Mouse (Mus musculus) spleen, postnatal 10 days (tissue): ENCODE results near the gene Rab11a.

Experiments used
- DNase-seq, 2 experiments: peaks; one replicate each; pipeline ENCODE4 v3.0.0; 2021 to 2022; ENCODE audit warnings: low spot score in 2 of 2

The Rab11a gene

DNA sequence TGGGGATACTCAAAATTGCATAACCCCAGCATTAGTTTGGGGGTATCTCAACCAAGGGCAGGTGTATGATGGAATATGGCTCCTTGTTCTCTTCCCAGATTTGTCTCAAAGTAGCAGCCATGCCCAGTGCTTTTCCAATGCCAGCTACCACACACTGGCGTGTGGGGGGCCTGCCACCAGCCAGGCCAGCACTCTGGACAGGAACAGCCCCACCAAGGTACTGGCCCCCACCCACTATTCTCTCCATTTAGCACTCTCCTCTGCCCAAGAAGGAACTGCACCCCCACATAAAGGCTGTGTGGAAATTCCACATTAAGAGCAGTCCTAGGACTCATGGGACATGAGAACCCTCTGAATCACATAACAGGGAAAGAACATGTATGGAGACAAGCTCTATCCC, 42.3 kb downstream of the Rab11a start:
- no peak for DNase-seq

DNA sequence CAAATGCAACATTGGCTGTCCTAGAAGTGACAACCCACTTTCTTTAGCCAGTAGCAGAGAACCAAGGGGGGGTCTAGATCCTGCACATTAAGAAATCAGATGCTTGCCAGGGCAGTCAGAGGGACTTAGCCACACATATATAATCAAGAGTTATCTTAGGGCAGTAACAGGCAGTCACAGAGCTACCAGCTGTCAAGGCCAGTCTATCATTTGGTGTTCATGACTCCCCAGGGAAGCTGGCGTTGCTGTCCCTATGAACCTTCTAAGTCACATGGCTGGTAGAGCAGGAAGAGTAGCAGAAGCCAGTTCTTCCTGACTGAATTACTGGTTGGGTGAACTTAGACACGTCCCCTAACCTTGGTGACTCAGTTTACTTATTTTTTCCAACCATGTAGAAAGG, 44.5 kb downstream of the Rab11a start:
- no peak for DNase-seq

DNA sequence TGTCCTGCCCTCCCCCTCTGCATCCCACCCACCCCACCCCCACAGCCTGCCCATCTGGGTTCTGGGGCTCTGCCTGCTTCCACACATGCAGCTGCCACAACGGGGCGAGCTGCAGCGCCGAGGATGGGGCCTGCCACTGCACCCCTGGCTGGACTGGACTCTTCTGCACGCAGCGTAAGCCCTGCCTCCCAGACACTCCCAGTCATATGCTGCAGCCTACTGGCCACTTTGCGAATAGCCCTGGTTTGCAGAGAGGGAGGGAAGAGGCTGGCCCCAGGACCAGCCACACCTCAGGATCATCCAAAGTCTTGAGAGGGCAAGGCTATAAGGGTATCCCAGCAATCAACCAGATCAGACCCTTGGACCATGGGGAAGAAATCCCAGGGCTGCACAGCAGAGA, 46.4 kb downstream of the Rab11a start:
- DNase-seq = peak in 1 of 2 experiments; percentile 60

DNA sequence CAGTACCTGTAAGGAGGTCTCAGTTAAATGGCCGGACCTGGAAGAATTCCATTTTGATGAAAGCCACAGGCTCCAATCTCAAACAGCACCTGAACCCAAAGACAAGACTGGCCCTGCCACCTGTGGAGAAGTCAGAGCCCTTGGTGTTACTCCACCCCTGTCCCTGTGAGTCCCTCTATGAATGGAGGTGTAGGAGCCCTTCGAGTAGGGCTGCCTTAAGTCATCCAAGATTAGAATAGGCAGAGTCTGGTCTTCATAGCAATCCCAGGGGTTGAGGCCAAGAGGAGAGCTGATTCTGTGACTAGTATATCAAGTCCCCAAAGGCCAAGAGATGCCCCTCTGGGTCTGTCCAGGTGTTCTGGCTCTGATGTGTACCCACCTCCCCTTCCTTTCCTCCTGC, 46.8 kb downstream of the Rab11a start:
- DNase-seq = no peak

DNA sequence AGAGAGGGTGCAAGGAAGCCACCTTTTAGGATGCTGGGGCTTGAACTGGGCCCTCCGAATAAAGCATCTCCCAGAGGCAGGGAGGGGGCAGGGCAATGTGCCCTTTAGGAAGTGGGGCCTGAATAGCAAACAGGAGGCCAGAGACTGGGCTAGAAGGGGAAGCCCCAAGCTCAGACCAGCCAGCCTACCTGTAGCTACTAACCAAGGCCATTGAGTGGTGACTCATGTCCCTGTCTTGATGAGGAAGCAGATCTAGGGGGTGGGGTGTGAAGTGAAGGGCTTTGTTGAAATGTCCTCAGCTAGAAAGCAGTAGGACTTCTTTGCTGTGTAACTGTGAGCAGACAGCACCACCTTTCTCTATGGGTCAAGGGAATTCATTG, 49.6 kb downstream of the Rab11a start:
- no peak for DNase-seq

DNA sequence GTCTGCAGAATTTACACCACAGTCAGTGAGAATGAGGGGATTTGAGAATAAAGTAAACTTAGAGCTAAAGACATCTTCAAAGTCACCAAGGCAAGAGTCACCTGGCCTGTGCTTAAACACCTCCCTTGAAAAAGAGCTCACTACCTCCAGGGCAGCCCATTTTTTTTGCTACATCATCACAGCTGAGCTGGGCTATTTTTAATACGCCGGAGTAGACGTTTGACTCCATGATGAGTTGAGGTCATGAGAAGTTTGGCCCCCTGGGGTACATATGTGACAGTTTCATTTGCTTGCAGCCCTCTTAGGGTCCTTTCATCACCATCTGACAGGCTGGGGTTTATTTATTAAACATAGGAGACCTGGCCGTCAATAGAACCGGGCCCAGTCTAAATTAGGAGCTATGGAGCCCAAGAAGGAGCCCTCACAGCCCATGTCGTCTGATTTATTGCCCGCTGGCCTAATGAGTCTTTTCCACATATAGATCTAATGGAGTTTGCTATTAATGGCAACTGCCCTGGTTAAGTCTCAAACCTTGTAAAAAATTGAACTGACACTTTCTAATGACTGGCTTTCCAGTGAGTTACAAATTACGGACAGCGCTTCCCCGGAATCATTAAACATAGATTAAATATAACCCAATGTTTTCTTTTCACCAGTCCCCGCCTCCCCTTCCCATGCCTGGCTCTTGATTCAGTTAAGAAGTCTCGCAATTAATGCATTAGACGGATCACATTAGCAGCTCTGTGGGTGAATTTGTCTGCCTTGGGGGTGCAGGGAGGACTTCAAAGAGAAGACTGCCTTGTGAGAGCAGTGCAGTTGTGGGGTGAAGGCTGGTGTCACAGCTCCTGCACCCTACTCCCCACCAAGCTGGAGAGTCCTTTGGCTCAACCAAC, 50.2 kb downstream of the Rab11a start:
- DNase-seq = no peak

DNA sequence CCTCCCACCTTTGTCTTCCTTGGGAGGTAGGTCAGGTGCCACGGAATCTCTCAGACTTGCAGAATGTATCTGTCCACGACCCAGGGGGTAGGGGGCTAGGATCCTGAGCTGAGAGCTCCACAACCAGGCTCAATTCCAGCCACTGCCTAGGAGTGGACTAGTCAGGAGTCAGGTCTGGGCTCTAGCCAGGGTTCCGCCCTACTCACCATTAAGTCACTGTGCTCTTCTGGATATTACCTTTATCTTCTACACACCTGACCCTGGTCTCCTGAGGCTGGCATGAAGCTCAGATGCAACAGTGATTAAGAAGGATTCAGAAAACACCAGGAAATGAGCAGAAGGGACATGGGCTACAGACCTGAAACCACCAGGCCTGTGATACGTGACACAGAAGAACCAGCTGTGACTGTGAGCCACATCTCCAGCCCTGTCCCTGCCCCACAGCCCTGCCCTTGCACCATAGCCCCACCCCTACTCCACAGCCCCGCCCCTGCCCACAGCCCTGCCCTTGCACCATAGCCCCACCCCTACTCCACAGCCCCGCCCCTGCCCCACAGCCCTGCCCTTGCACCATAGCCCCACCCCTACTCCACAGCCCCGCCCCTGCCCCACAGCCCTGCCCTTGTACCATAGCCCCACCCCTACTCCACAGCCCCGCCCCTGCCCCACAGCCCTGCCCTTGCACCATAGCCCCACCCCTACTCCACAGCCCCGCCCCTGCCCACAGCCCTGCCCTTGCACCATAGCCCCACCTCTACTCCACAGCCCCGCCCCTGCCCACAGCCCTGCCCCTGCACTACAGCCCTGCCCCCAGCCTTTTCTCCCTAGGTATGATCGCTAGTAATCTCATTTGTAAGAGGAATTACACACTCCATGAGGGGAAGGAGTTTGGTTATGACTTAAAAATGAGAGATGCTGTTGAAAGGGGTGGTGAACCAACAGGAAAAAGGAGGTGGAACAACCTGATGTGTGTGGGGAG, 65.9 kb downstream of the Rab11a start:
- DNase-seq = peak in 1 of 2 experiments; percentile 64

DNA sequence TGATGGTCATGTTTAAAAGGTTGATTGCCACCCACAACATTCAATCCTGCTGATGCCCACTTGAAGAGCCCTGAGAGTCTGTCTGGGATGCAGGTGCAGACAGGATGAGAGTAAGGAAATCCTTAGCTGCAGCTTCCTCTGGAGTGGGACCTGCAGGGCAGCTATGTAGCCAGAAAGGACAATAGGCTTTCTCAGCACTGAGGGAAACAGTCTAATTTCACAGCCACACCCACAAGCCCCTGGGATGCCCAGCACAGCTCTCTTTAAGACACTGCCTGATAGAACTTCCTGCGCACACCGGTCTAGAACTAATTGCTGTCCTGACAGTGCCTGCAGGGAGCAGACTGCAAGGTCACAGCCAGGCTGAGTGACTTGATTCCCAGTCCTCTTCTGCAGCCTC, 69.6 kb downstream of the Rab11a start:
- DNase-seq = no peak

DNA sequence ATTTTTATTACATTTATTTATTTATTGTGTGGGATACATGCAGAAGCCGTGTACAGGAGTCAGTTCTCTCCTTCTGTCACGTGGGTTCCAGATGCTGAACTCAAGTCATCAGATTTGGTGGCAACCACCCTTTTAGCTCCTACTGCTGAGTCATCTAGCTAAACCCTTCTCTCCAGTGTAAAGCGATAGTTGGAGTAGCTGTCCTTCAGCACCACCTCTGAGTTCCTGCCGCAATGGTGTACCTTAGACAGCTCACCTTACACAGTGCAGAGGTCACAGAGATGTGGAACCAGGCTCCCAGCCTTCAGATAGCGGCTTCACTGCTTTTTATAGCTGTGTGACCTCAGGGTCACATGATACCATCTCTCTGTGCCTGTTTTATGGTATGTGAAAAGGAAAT, 70.0 kb downstream of the Rab11a start:
- peak in 1 of 2 experiments; percentile 37 for DNase-seq

DNA sequence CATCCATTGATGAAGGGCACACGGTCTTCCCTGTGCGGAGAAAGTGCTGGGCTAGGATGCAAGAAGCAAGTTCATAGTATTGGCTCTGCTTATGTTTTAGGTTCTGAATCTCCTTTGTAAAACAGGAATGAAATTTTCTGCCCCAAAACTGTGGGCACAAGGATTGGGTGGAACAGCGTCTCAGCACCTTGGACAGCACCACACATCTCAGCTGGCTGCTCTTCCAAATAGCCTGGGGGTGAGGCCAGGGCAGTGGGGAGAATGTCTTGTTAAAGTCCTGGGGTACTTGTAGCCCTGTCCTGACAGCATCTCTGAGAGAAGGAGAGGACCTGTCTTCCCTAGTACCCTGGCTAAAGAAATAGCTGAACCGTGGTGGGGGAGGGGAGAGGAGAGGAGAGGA, 71.0 kb downstream of the Rab11a start:
- peak in 1 of 2 experiments; percentile 54 for DNase-seq
